Mouse (Mus musculus) thymus, adult 2 months (tissue): ENCODE data around the gene Hsph1. TPM values are rescaled to one million over a fixed set of nuclear protein-coding genes. Genes with fewer than 3 reads are reported as not detected.

Experiments used
- DNase-seq: peaks from one replicate; pipeline ENCODE4 v3.0.0; 2021
- H3K27ac ChIP-seq: fragments of 200-500 bp; 2 replicates; pipeline ENCODE4 v1.5.1; 2012; ENCODE audit warnings: low read length, control low read depth; ENCODE audit not compliant: control insufficient read depth, insufficient read depth
- H3K27me3 ChIP-seq: fragments of 200-500 bp; 2 replicates; pipeline ENCODE4 v1.6.1; 2012; ENCODE audit warnings: mild to moderate bottlenecking, low read length, moderate library complexity, mixed read lengths; ENCODE audit not compliant: control insufficient read depth, insufficient read depth
- H3K36me3 ChIP-seq: fragments of 200-500 bp; 2 replicates; pipeline ENCODE4 v1.6.1; 2012; ENCODE audit warnings: mild to moderate bottlenecking, low read length, moderate library complexity; ENCODE audit not compliant: control insufficient read depth, insufficient read depth
- H3K4me1 ChIP-seq: fragments of 200-500 bp; replicated peaks from 2 replicates; pipeline ENCODE4 v1.6.1; 2012; ENCODE audit warnings: low read length; ENCODE audit not compliant: control insufficient read depth, insufficient read depth
- H3K4me3 ChIP-seq: fragments of 200-500 bp; 2 replicates; pipeline ENCODE4 v1.5.1; 2012; ENCODE audit warnings: mild to moderate bottlenecking, low read length, control low read depth, moderate library complexity; ENCODE audit not compliant: control insufficient read depth, insufficient read depth
- CTCF ChIP-seq: fragments of 200-500 bp; IDR thresholded peaks from 2 replicates; pipeline ENCODE4 v1.5.1; 2012; ENCODE audit warnings: mild to moderate bottlenecking, control low read depth, low read length, moderate library complexity, borderline replicate concordance; ENCODE audit not compliant: control insufficient read depth, poor library complexity, insufficient read depth; ENCODE audit errors: extremely low read depth
- POLR2A ChIP-seq: fragments of 200-500 bp; IDR thresholded peaks from 2 replicates; pipeline ENCODE4 v1.6.1; 2012; ENCODE audit warnings: mild to moderate bottlenecking, low read length, control low read depth, moderate library complexity; ENCODE audit not compliant: control insufficient read depth, poor library complexity, insufficient read depth; ENCODE audit errors: extremely low read depth
- WGBS: fragments of 180-500 bp; shearing (Covaris S2); methylation state at CpG from one replicate; pipeline ENCODE4 v1.1.7; 2018; 5-methylcytosine and 5-hydroxymethylcytosine counted together
- polyA plus RNA-seq: library from polyadenylated mRNA; depleted of rRNA; stranded (reverse); fragments of >200 nt; gene quantifications from 2 replicates; pipeline ENCODE4 v1.2.3, GENCODE M21; 2012

Gene Hsph1
- polyA plus RNA-seq, 1 experiment: 15.3 TPM

- H3K4me3 ChIP-seq: no peak overlapping the region
- H3K27ac ChIP-seq: no peak overlapping the region
- no peaks in the 10 kb centered on the region for H3K36me3 ChIP-seq
- no peak for TF ChIP-seq CTCF
- no peak for TF ChIP-seq POLR2A
- peaks cover 8% of the 10 kb centered on the region for H3K4me1 ChIP-seq
- WGBS: 89% methylated on average over 3 of the region's 3 CpGs
- DNase-seq: no peak
- H3K27me3 ChIP-seq: no peaks in the 10 kb centered on the region; the same call in 1 of the 2 replicates
These were observed 41.0 kb upstream of the Hsph1 start for GRCm38 (mm10) chr5:149677196-149677595.

DNA sequence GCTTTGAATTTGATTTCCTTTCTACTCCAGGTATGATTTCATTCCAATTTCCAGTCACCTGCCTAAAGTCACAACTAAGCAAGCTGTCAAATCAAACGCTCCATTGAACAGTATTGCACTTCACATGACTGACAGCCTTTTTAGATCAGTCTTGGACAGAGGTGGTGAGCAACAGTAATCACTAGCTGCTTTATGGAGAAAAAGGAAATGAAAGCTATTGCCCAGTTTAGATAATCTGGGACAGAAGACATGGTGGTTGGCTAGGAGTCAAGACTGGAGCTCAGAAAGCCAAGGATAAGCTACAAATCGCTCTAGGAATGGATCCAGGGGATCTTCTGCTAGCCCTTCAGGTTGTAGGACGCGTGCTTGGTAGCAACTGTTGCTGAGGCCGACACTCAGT is 27.2 kb upstream of the Hsph1 start:
- DNase-seq: no peak
- Histone ChIP-seq H3K4me3 (no peak overlapping the region), H3K36me3 (no peaks in the 10 kb centered on the region), H3K27me3 (no peaks in the 10 kb centered on the region), H3K4me1 (no peaks in the 10 kb centered on the region), H3K27ac (no peak overlapping the region)
- WGBS: 89% methylated on average over 5 of the region's 5 CpGs
- TF ChIP-seq POLR2A (no peak), CTCF (no peak)

- WGBS: 94% methylated on average over 6 of the region's 6 CpGs
- H3K27me3 ChIP-seq: no peaks in the 10 kb centered on the region
- no peaks in the 10 kb centered on the region for H3K36me3 ChIP-seq
- no peak for TF ChIP-seq POLR2A
- no peak for TF ChIP-seq CTCF
- no peak overlapping the region for H3K4me3 ChIP-seq
- no peaks in the 10 kb centered on the region for H3K4me1 ChIP-seq
- no peak overlapping the region for H3K27ac ChIP-seq
- no peak for DNase-seq
These were observed 26.8 kb upstream of the Hsph1 start for GRCm38 (mm10) chr5:149662980-149663379.

- no peak for DNase-seq
- Histone ChIP-seq H3K4me1 (no peaks in the 10 kb centered on the region), H3K36me3 (no peaks in the 10 kb centered on the region), H3K27me3 (no peaks in the 10 kb centered on the region), H3K4me3 (no peak overlapping the region), H3K27ac (no peak overlapping the region)
- TF ChIP-seq CTCF (no peak), POLR2A (no peak)
- WGBS: 93% methylated on average over 6 of the region's 6 CpGs
These were observed 25.3 kb upstream of the Hsph1 start for GRCm38 (mm10) chr5:149661428-149661827.

DNA sequence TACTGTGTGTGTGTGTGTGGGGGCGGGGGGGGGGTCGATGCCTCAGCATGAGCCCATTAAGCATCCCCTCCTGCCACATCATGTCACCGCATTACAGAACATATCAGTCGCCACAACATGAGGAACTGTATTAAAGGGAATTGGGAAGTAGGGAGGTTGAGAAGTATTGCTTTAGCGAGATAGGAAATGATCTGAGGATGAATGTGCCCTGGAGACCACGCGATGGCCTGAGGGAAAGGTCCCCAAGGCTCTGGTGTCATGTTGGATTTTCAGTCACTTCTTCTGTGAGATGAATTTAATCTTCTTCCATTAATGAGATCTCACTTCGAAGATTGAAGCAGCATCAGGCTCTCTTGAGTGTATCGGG is 23.2 kb upstream of the Hsph1 start:
- no peaks in the 10 kb centered on the region for H3K36me3 ChIP-seq
- no peak for DNase-seq
- no peak overlapping the region for H3K4me3 ChIP-seq
- no peaks in the 10 kb centered on the region for H3K4me1 ChIP-seq
- no peak overlapping the region for H3K27ac ChIP-seq
- H3K27me3 ChIP-seq: no peaks in the 10 kb centered on the region
- WGBS: 52% methylated on average over 9 of the region's 9 CpGs
- TF ChIP-seq CTCF (no peak), POLR2A (no peak)

GRCm38 (mm10) chr5:149658741-149659413 is 22.7 kb upstream of the Hsph1 start:
- TF ChIP-seq POLR2A: no peak
- no peak for TF ChIP-seq CTCF
- Histone ChIP-seq H3K4me3 (no peak overlapping the region), H3K4me1 (no peaks in the 10 kb centered on the region), H3K27ac (no peak overlapping the region), H3K36me3 (no peaks in the 10 kb centered on the region), H3K27me3 (no peaks in the 10 kb centered on the region)
- no peak for DNase-seq
- WGBS: 56% methylated on average over 9 of the region's 9 CpGs

DNA sequence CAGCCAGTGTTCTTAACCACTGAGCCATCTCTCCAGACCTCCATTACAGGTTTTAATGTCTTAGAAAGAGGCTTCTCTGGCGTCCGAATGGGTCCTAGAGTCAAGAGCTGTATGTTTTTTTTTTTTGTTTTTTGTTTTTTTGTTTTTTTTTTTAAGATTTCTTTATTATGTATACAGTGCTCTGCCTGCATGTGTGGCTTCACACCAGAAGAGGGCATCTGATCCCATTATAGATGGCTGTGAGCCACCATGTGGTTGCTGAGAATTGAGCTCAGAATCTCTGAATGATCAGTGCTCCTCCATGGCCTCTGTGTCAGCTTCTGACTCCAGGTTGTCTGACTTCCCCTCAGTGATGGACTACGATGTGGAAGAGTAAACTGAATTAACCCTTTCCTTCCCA is 21.8 kb upstream of the Hsph1 start:
- WGBS: 65% methylated on average over 3 of the region's 3 CpGs
- H3K27me3 ChIP-seq: no peaks in the 10 kb centered on the region
- no peaks in the 10 kb centered on the region for H3K4me1 ChIP-seq
- no peak overlapping the region for H3K4me3 ChIP-seq
- no peak for DNase-seq
- no peaks in the 10 kb centered on the region for H3K36me3 ChIP-seq
- H3K27ac ChIP-seq: no peak overlapping the region
- no peak for TF ChIP-seq POLR2A
- no peak for TF ChIP-seq CTCF
